Mouse (Mus musculus): ENCODE results near the gene Pcgf2. TPM values are rescaled to one million over a fixed set of nuclear protein-coding genes. Genes with fewer than 3 reads are reported as not detected.
A peak's percentile ranks its signal among the peaks of the same experiment; 100 is the strongest.

Pcgf2 gene
- total and polyA plus RNA-seq, 2 experiments from 2014 or later = 16.7 to 19.6 TPM

DNA sequence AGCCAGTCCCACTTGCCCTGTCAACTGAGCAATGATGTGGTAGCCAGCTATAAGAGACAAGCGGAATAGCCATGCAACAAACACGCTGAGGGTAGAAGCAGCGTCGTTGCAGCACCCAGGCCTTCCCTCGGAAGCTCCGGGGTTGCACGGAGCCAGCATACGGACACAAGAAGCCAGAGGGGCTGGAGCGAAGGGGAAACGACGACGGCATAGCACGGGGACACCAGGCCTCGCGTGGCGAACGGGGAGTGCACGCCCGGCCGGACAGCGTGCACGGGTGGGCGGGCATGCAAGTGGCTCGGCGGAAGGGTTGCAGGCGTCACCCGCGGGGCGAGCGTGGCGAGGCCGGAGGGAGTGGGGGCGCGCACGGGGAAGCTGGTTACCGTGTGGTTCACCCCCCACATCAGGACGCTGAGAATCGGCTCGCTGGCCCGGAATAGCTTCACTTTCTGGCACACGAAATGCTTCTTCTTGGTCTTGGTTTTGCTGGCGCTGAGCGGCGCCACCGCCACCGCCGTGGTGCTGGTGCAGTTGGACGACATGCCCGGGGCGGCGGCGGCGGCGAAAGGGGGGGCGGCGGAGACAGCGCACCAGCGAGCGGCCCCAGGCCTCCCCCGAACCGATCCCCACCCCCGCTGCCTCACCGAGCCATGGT is 43.9 kb upstream of the Pcgf2 start, which contains the start of gene Pip4k2b:
TSS of gene Pip4k2b (minus strand) at position 642 of the 655 bp plus-strand sequence.
- Histone ChIP-seq H3K36me3 (ENCODE audit: insufficient read depth, low read length) (peaks cover 15% of the 10 kb centered on the region; the same call in 1 of the 2 replicates), H3K9ac (replicated peaks; ENCODE audit: low read length, poor library complexity, severe bottlenecking) (peak within 1 kb of the TSS; percentile 92), H3K4me1 (ENCODE audit: insufficient read depth, low read length) (peaks cover 17% of the 10 kb centered on the region)

DNA sequence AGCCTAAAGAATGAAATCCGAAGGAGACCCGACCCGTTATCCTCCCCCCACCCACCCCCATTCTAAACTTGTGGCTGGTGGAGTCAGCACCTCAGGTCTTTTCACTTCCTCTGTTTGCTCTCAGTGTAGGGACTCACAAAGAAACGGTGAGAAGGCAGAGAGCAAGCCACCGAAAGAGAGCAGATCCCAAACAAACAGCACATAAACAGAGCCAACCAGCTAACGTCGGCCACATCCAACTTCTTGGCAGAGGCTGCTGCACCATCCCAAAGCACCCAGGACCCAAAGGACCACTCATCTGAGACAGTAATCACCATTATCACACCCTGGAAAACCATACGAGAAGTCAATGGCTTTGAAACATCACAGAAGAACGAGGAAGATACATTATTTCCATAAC is 43.1 kb upstream of the Pcgf2 start:
- DNase-seq (ENCODE audit: low spot score) (no peak), ATAC-seq (ENCODE audit: low FRiP score) (no peak)
- Histone ChIP-seq H3K4me2 (ENCODE audit: low read depth, low read length, poor library complexity, severe bottlenecking) (peak overlapping the region; percentile 77), H3K4me1 (ENCODE audit: insufficient read depth, low read length) (peaks cover 17% of the 10 kb centered on the region), H3K9ac (replicated peaks; ENCODE audit: low read length, poor library complexity, severe bottlenecking) (peak overlapping the region; percentile 92), H3K27me3 (ENCODE audit: insufficient read depth, low read length) (no peaks in the 10 kb centered on the region), H3K27ac (ENCODE audit: low read depth, low read length) (peak overlapping the region; percentile 99; the same call in 1 of the 2 replicates), H3K4me3 (ENCODE audit: low read depth, low read length) (peak overlapping the region; percentile 71), H3K36me3 (ENCODE audit: insufficient read depth, low read length) (peaks cover 11% of the 10 kb centered on the region; the same call in 1 of the 2 replicates), H3K9me3 (ENCODE audit: low read length) (no peaks in the 10 kb centered on the region)
- no peak for TF ChIP-seq CTCF (IDR thresholded peaks at IDR 0.05)
- WGBS = 26% methylated on average over 9 of the region's 9 CpGs

More for the DNA sequence above, 43.9 kb upstream of the Pcgf2 start, which contains the start of gene Pip4k2b:
- WGBS = under 1% methylated on average over 41 of the region's 63 CpGs
- peak; percentile 47 for ATAC-seq (ENCODE audit: low FRiP score)
- DNase-seq (ENCODE audit: low spot score) = no peak
- peak within 1 kb of the TSS; percentile 71 for H3K4me3 ChIP-seq (ENCODE audit: low read depth, low read length)
- no peaks in the 10 kb centered on the region for H3K27me3 ChIP-seq (ENCODE audit: insufficient read depth, low read length)
- no peaks in the 10 kb centered on the region for H3K9me3 ChIP-seq (ENCODE audit: low read length)
- peak within 1 kb of the TSS; percentile 99 for H3K27ac ChIP-seq (ENCODE audit: low read depth, low read length)
- TF ChIP-seq CTCF (IDR thresholded peaks at IDR 0.05) = no peak
- peak within 1 kb of the TSS; percentile 77 for H3K4me2 ChIP-seq (ENCODE audit: low read depth, low read length, poor library complexity, severe bottlenecking)

- ATAC-seq (ENCODE audit: low FRiP score) (no peak), DNase-seq (ENCODE audit: low spot score) (no peak)
- H3K4me1 ChIP-seq (ENCODE audit: insufficient read depth, low read length) = peaks cover 17% of the 10 kb centered on the region
- H3K9ac ChIP-seq (replicated peaks; ENCODE audit: low read length, poor library complexity, severe bottlenecking) = peak overlapping the region; percentile 92; the same call in 1 of the 2 replicates
- no peaks in the 10 kb centered on the region for H3K27me3 ChIP-seq (ENCODE audit: insufficient read depth, low read length)
- H3K27ac ChIP-seq (ENCODE audit: low read depth, low read length) = no peak overlapping the region
- H3K4me3 ChIP-seq (ENCODE audit: low read depth, low read length) = peak overlapping the region; percentile 71; the same call in 1 of the 2 replicates
- H3K9me3 ChIP-seq (ENCODE audit: low read length) = no peaks in the 10 kb centered on the region
- H3K4me2 ChIP-seq (ENCODE audit: low read depth, low read length, poor library complexity, severe bottlenecking) = peak overlapping the region; percentile 77
- WGBS = 60% methylated on average over 9 of the region's 9 CpGs
- TF ChIP-seq CTCF (IDR thresholded peaks at IDR 0.05) = no peak
- H3K36me3 ChIP-seq (ENCODE audit: insufficient read depth, low read length) = peaks cover 6% of the 10 kb centered on the region; the same call in 1 of the 2 replicates
Measured at GRCm38 (mm10) chr11:97742591-97742990, 42.3 kb upstream of the Pcgf2 start.

GRCm38 (mm10) chr11:97742157-97742556 is 41.9 kb upstream of the Pcgf2 start:
- Histone ChIP-seq H3K9me3 (ENCODE audit: low read length) (no peaks in the 10 kb centered on the region), H3K27me3 (ENCODE audit: insufficient read depth, low read length) (no peaks in the 10 kb centered on the region), H3K9ac (replicated peaks; ENCODE audit: low read length, poor library complexity, severe bottlenecking) (no peak overlapping the region), H3K4me1 (ENCODE audit: insufficient read depth, low read length) (peaks cover 17% of the 10 kb centered on the region), H3K4me3 (ENCODE audit: low read depth, low read length) (0 out of 2 replicates have a peak overlapping the region, but pooled peaks have one; percentile 8), H3K4me2 (ENCODE audit: low read depth, low read length, poor library complexity, severe bottlenecking) (peak overlapping the region; percentile 77; the same call in 1 of the 2 replicates), H3K27ac (ENCODE audit: low read depth, low read length) (no peak overlapping the region), H3K36me3 (ENCODE audit: insufficient read depth, low read length) (peaks cover 4% of the 10 kb centered on the region; the same call in 1 of the 2 replicates)
- no peak for TF ChIP-seq CTCF (IDR thresholded peaks at IDR 0.05)
- ATAC-seq (ENCODE audit: low FRiP score) (no peak), DNase-seq (ENCODE audit: low spot score) (no peak)
- WGBS = 95% methylated on average over 5 of the region's 5 CpGs

DNA sequence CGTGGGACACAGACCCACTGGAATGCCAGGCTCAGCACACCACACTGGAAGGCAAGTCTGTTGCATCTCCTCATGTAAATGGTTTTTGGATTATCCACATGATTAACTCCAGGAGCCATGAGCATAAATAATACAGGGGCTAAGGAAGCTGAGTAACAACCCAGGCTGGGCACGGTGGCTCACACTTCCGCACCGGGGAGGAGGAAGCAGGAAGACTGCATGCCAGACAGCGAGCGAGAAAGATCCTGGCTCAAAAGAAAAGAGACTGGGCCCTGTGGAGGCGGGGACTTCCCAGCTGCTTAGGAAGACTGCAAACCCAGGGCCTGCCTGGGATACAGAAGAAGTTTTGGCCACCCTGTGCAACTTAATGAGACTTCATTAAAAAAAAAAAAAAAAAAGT is 39.9 kb upstream of the Pcgf2 start:
- whole genome bisulfite sequencing = 32% methylated on average over 7 of the region's 7 CpGs
- no peak overlapping the region for H3K9ac ChIP-seq (replicated peaks; ENCODE audit: low read length, poor library complexity, severe bottlenecking)
- H3K4me2 ChIP-seq (ENCODE audit: low read depth, low read length, poor library complexity, severe bottlenecking) = no peak overlapping the region
- DNase-seq (ENCODE audit: low spot score) (no peak), ATAC-seq (ENCODE audit: low FRiP score) (no peak)
- H3K27ac ChIP-seq (ENCODE audit: low read depth, low read length) = no peak overlapping the region
- no peaks in the 10 kb centered on the region for H3K27me3 ChIP-seq (ENCODE audit: insufficient read depth, low read length)
- peaks cover 17% of the 10 kb centered on the region for H3K4me1 ChIP-seq (ENCODE audit: insufficient read depth, low read length)
- H3K4me3 ChIP-seq (ENCODE audit: low read depth, low read length) = no peak overlapping the region
- H3K9me3 ChIP-seq (ENCODE audit: low read length) = no peaks in the 10 kb centered on the region
- no peak for TF ChIP-seq CTCF (IDR thresholded peaks at IDR 0.05)
- H3K36me3 ChIP-seq (ENCODE audit: insufficient read depth, low read length) = no peaks in the 10 kb centered on the region

DNA sequence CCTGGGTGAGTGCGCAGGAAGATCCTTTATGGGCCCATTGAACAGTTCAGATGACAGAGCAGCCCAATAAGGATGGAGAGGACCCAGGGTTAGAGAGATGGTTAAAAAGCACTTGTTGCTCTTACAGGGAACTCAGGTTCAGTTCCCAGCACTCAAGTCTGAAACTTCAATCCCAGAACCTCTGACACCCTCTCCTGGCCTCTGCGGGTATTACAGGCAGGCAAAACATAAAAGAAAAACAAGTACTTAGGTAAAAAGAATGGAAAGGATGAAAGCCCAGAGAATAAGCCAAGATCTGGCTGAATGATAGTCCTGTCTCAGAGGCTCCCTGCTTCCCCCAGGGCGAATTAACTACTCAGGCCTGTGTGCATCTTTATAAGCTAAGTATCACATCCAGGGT is 38.9 kb upstream of the Pcgf2 start:
- Histone ChIP-seq H3K9me3 (ENCODE audit: low read length) (no peaks in the 10 kb centered on the region), H3K27me3 (ENCODE audit: insufficient read depth, low read length) (no peaks in the 10 kb centered on the region), H3K4me3 (ENCODE audit: low read depth, low read length) (no peak overlapping the region), H3K4me1 (ENCODE audit: insufficient read depth, low read length) (peaks cover 17% of the 10 kb centered on the region), H3K9ac (replicated peaks; ENCODE audit: low read length, poor library complexity, severe bottlenecking) (no peak overlapping the region), H3K36me3 (ENCODE audit: insufficient read depth, low read length) (no peaks in the 10 kb centered on the region), H3K4me2 (ENCODE audit: low read depth, low read length, poor library complexity, severe bottlenecking) (no peak overlapping the region), H3K27ac (ENCODE audit: low read depth, low read length) (no peak overlapping the region)
- 87% methylated on average over 3 of the region's 3 CpGs for WGBS
- peak; percentile 34 for TF ChIP-seq CTCF (IDR thresholded peaks at IDR 0.05)
- DNase-seq (ENCODE audit: low spot score) = no peak
- ATAC-seq (ENCODE audit: low FRiP score) = no peak

Data from midbrain, postnatal 0 days (tissue).